Comparison of ENCODE assay signal across 9 mouse cellular contexts in genomic region chr11:32181973-32182868, GRCm38 (mm10). TPM values are rescaled to one million over a fixed set of nuclear protein-coding genes. Genes with fewer than 3 reads are reported as not detected.
A peak's percentile ranks its signal among the peaks of the same experiment; 100 is the strongest.
DNase-seq lines count a peak whose midpoint lies in the region; ATAC-seq and TF ChIP-seq lines count a peak whose summit lies in the region.
"Had no signal": no experiment of that assay in that cellular context is flagged by ENCODE, and none has a peak within 500 bp of the region (broad histone marks: within the 10 kb centered on the region; RNA-seq: fewer than 3 reads in every experiment).

No protein-coding gene starts in this region.

- H3K36me3 ChIP-seq in CH12.LX (replicated peaks in 1 of 2; ENCODE audit: control insufficient read depth in 1 of 2, insufficient read depth in 1 of 2, low read length in 1 of 2) = no peaks in the 10 kb centered on the region
- no peaks in the 10 kb centered on the region for H3K36me3 ChIP-seq in thymus, adult 2 months (ENCODE audit: control insufficient read depth, insufficient read depth, low read length)

- dilution Hi-C loops in CH12.LX (cut with MboI; ENCODE audit: extremely low pct_ligation_motif_present, extremely low pct_unique_long_range_greater_than_20kb, low sequenced_read_pairs) = no loop called here

- H3K9me3 ChIP-seq in CH12.LX (replicated peaks; ENCODE audit: low read length) = peaks cover 8% of the 10 kb centered on the region

- in situ Hi-C loops in CH12.LX (cut with MboI; ENCODE audit: low pct_ligation_motif_present, low pct_unique_long_range_greater_than_20kb, low sequenced_read_pairs) = loop anchor here (10.0 kb wide), 2 partner anchors 53 to 123 kb away; partner anchors contain the start of gene Hbq1a

- TF ChIP-seq RAD21 in CH12.LX (IDR thresholded peaks at IDR 0.05; ENCODE audit: low read depth, low read length) = no peak; the same call in none of the 2 replicates

- H3K4me3 ChIP-seq in CH12.LX (replicated peaks in 1 of 3; ENCODE audit: low read depth in 2 of 3, low read length in 2 of 3, poor library complexity in 1 of 3) = no peak overlapping the region
- no peak overlapping the region for H3K4me3 ChIP-seq in bone marrow macrophage, adult 2 months (ENCODE audit: insufficient read depth, low read length)
- H3K4me3 ChIP-seq in olfactory bulb, adult 2 months (ENCODE audit: insufficient read depth, low read depth, low read length) = no peak overlapping the region
- no peak overlapping the region for H3K4me3 ChIP-seq in thymus, adult 2 months (ENCODE audit: control insufficient read depth, insufficient read depth, low read length)
- H3K4me3 ChIP-seq: erythroblast, embryonic 14.5 days had no signal

- peaks cover 0 to 3% of the 10 kb centered on the region in 2 experiments; a peak in 2 of 4 replicates for H3K4me1 ChIP-seq in CH12.LX (ENCODE audit: control insufficient read depth in 1 of 2, insufficient read depth in 2 of 2)
- H3K4me1 ChIP-seq in bone marrow macrophage, adult 2 months (ENCODE audit: control insufficient read depth, insufficient read depth, low read length) = no peaks in the 10 kb centered on the region
- H3K4me1 ChIP-seq in olfactory bulb, adult 2 months (ENCODE audit: control insufficient read depth, insufficient read depth, low read length) = no peaks in the 10 kb centered on the region
- H3K4me1 ChIP-seq in thymus, adult 2 months (replicated peaks; ENCODE audit: control insufficient read depth, insufficient read depth, low read length) = no peaks in the 10 kb centered on the region

- 40% methylated on average over 25 of the region's 25 CpGs for WGBS in olfactory bulb, adult 2 months
- WGBS in thymus, adult 2 months = 46% methylated on average over 25 of the region's 25 CpGs

- intact Hi-C loops in heart, postnatal 10 days (cut with DNase I) = loop anchor here (1.0 to 5.0 kb wide), 4 partner anchors 56 to 141 kb away; partner anchors contain the start of genes Hbq1a and Hbq1b

- no peak overlapping the region for H3K4me2 ChIP-seq in CH12.LX (ENCODE audit: insufficient read depth, low read depth, poor library complexity, severe bottlenecking)

- no peak for TF ChIP-seq EP300 in CH12.LX (IDR thresholded peaks at IDR 0.05; ENCODE audit: low read length)

- ATAC-seq in erythroid progenitor cell, adult 5-6 weeks (replicated peaks; ENCODE audit: low FRiP score, poor library complexity, severe bottlenecking) = peak; percentile 70; the same call in 1 of the 2 replicates

- peak; percentile 80 for DNase-seq in CH12.LX (ENCODE audit: extremely low read depth)
- peak; percentile 85 to 90 for DNase-seq in heart, postnatal 10 days
- peak; percentile 79 to 91 for DNase-seq in kidney, postnatal 36 days
- peak; percentile 65 to 67 for DNase-seq in lung, adult 18-20 months
- peak; percentile 78 for DNase-seq in thymus, adult 2 months

- no peaks in the 10 kb centered on the region for H3K27me3 ChIP-seq in CH12.LX (replicated peaks)
- no peaks in the 10 kb centered on the region for H3K27me3 ChIP-seq in thymus, adult 2 months (ENCODE audit: control insufficient read depth, insufficient read depth, low read length)

- H3K27ac ChIP-seq in CH12.LX (ENCODE audit: insufficient read depth, low read depth) = no peak overlapping the region
- H3K27ac ChIP-seq in bone marrow macrophage, adult 2 months (ENCODE audit: insufficient read depth, low read depth, low read length) = no peak overlapping the region
- H3K27ac ChIP-seq in olfactory bulb, adult 2 months (ENCODE audit: insufficient read depth, low read depth, low read length) = no peak overlapping the region
- no peak overlapping the region for H3K27ac ChIP-seq in thymus, adult 2 months (ENCODE audit: control insufficient read depth, insufficient read depth, low read length)

- no peaks in the 10 kb centered on the region for H3K79me2 ChIP-seq in CH12.LX (replicated peaks; ENCODE audit: control insufficient read depth, extremely low read depth, insufficient read depth, poor library complexity, severe bottlenecking)

- peak; percentile 95 to 98 for TF ChIP-seq CTCF in CH12.LX (conservative IDR thresholded peaks at IDR 0.05 in 1 of 2, IDR thresholded peaks at IDR 0.05 in 1 of 2; ENCODE audit: low read depth in 2 of 2, low read length in 2 of 2)
- TF ChIP-seq CTCF in bone marrow macrophage, adult 2 months (IDR thresholded peaks at IDR 0.05; ENCODE audit: low read depth, low read length) = peak; percentile 57
- TF ChIP-seq CTCF in olfactory bulb, adult 2 months (IDR thresholded peaks at IDR 0.05; ENCODE audit: insufficient read depth, low read depth, low read length) = peak; percentile 52; the same call in 1 of the 2 replicates
- peak; percentile 53; the same call in 1 of the 2 replicates for TF ChIP-seq CTCF in thymus, adult 2 months (IDR thresholded peaks at IDR 0.05; ENCODE audit: borderline replicate concordance, control insufficient read depth, extremely low read depth, insufficient read depth, low read length, poor library complexity)

- no peak for TF ChIP-seq POLR2A in CH12.LX (IDR thresholded peaks at IDR 0.05; ENCODE audit: low read depth, low read length)
- TF ChIP-seq POLR2A in bone marrow macrophage, adult 2 months (IDR thresholded peaks at IDR 0.05; ENCODE audit: borderline replicate concordance, low read depth, low read length) = no peak
- TF ChIP-seq POLR2A in olfactory bulb, adult 2 months (IDR thresholded peaks at IDR 0.05; ENCODE audit: insufficient read depth, low read depth, low read length) = no peak
- TF ChIP-seq POLR2A in thymus, adult 2 months (IDR thresholded peaks at IDR 0.05; ENCODE audit: control insufficient read depth, extremely low read depth, insufficient read depth, low read length, poor library complexity) = no peak

- no peak overlapping the region for H3K9ac ChIP-seq in CH12.LX (ENCODE audit: insufficient read depth, low read depth)

TF ChIP-seq in CH12.LX, 34 proteins besides CTCF, POLR2A, EP300 and RAD21:
- TF ChIP-seq CHD1 (IDR thresholded peaks at IDR 0.05; ENCODE audit: low read depth, low read length) = no peak
- TF ChIP-seq SMC3 (IDR thresholded peaks at IDR 0.05; ENCODE audit: low read depth, low read length) = peak; percentile 91
- TF ChIP-seq NRF1 (IDR thresholded peaks at IDR 0.05; ENCODE audit: low read depth, low read length) = no peak
- peak; percentile 77 for TF ChIP-seq ZC3H11A (IDR thresholded peaks at IDR 0.05; ENCODE audit: low read depth, low read length)
- TF ChIP-seq MAFK (IDR thresholded peaks at IDR 0.05; ENCODE audit: insufficient replicate concordance, low read length) = no peak

RNA-seq across cellular contexts. Expression of gene Il9r, which starts 17.9 kb away (rescaled TPM):
- 16.8 and 20.0 TPM in 2 replicates for total RNA-seq in CH12.LX (2012; rRNA removed)
- 51.6 and 52.1 TPM in 2 replicates for total RNA-seq in CH12.LX (2014; rRNA removed)
- 45.3 and 47.5 TPM in 2 replicates for polyA plus RNA-seq in CH12.LX (2012; ENCODE audit: insufficient read length, low read depth)
- polyA plus RNA-seq in bone marrow macrophage, adult 2 months (2012; ENCODE audit: insufficient read depth, insufficient read length, missing spikeins) = not detected in 2 replicates
- not detected in 2 replicates for total RNA-seq in erythroid progenitor cell, adult 5-6 weeks (2015; ENCODE audit: low replicate concordance)
- not detected in 2 replicates for total RNA-seq in erythroid progenitor cell, adult 5-6 weeks (2017; ENCODE audit: low replicate concordance)
- total RNA-seq in heart, postnatal 10 days (2021) = under 1 TPM in 1 of 2 experiments, not detected in 1; 0.10 TPM
- polyA plus RNA-seq in olfactory bulb, adult 2 months (2012; ENCODE audit: insufficient read depth, insufficient read length, low replicate concordance, missing spikeins) = not detected in 2 replicates
- polyA plus RNA-seq in thymus, adult 2 months (2012; rRNA removed) = 16.4 and 19.9 TPM in 2 replicates
- polyA plus RNA-seq: erythroblast, embryonic 14.5 days had no signal

RNA-seq across cellular contexts. Expression of gene Snrnp25, which starts 23.0 kb away (rescaled TPM):
- 113 and 123 TPM in 2 replicates for total RNA-seq in CH12.LX (2012; rRNA removed)
- total RNA-seq in CH12.LX (2014; rRNA removed) = 162 and 208 TPM in 2 replicates
- 106 and 131 TPM in 2 replicates for polyA plus RNA-seq in CH12.LX (2012; ENCODE audit: insufficient read length, low read depth)
- polyA plus RNA-seq in bone marrow macrophage, adult 2 months (2012; ENCODE audit: insufficient read depth, insufficient read length, missing spikeins) = 29.6 and 40.2 TPM in 2 replicates
- 52.3 and 53.7 TPM in 2 replicates for total RNA-seq in erythroid progenitor cell, adult 5-6 weeks (2015; ENCODE audit: low replicate concordance)
- 31.8 and 104 TPM in 2 replicates for total RNA-seq in erythroid progenitor cell, adult 5-6 weeks (2017; ENCODE audit: low replicate concordance)
- total RNA-seq in heart, postnatal 10 days (2021) = 10 to 100 TPM; 10.6 to 12.4 TPM
- polyA plus RNA-seq in olfactory bulb, adult 2 months (2012; ENCODE audit: insufficient read depth, insufficient read length, low replicate concordance, missing spikeins) = not detected in 2 replicates
- 56.3 and 66.1 TPM in 2 replicates for polyA plus RNA-seq in thymus, adult 2 months (2012; rRNA removed)

RNA-seq across cellular contexts. Expression of gene Rhbdf1, which starts 39.9 kb away (rescaled TPM):
- 30.1 and 37.6 TPM in 2 replicates for total RNA-seq in CH12.LX (2012; rRNA removed)
- total RNA-seq in CH12.LX (2014; rRNA removed) = 24.7 TPM in 2 replicates
- 27.2 and 34.2 TPM in 2 replicates for polyA plus RNA-seq in CH12.LX (2012; ENCODE audit: insufficient read length, low read depth)
- 3.4 and 4.7 TPM in 2 replicates for polyA plus RNA-seq in bone marrow macrophage, adult 2 months (2012; ENCODE audit: insufficient read depth, insufficient read length, missing spikeins)
- not detected in 2 replicates for total RNA-seq in erythroid progenitor cell, adult 5-6 weeks (2015; ENCODE audit: low replicate concordance)
- total RNA-seq in erythroid progenitor cell, adult 5-6 weeks (2017; ENCODE audit: low replicate concordance) = 2.3 and 5.0 TPM in 2 replicates
- total RNA-seq in heart, postnatal 10 days (2021) = 10 to 100 TPM; 30.5 to 31.1 TPM
- not detected in 2 replicates for polyA plus RNA-seq in olfactory bulb, adult 2 months (2012; ENCODE audit: insufficient read depth, insufficient read length, low replicate concordance, missing spikeins)
- 29.9 and 44.9 TPM in 2 replicates for polyA plus RNA-seq in thymus, adult 2 months (2012; rRNA removed)

RNA-seq across cellular contexts. Expression of gene Mpg, which starts 44.1 kb away (rescaled TPM):
- 40.3 and 41.9 TPM in 2 replicates for total RNA-seq in CH12.LX (2012; rRNA removed)
- total RNA-seq in CH12.LX (2014; rRNA removed) = 36.2 and 39.1 TPM in 2 replicates
- polyA plus RNA-seq in CH12.LX (2012; ENCODE audit: insufficient read length, low read depth) = 39.6 and 41.5 TPM in 2 replicates
- 13.8 and 15.3 TPM in 2 replicates for polyA plus RNA-seq in bone marrow macrophage, adult 2 months (2012; ENCODE audit: insufficient read depth, insufficient read length, missing spikeins)
- 13.0 and 14.1 TPM in 2 replicates for total RNA-seq in erythroid progenitor cell, adult 5-6 weeks (2015; ENCODE audit: low replicate concordance)
- total RNA-seq in erythroid progenitor cell, adult 5-6 weeks (2017; ENCODE audit: low replicate concordance) = 18.7 and 23.9 TPM in 2 replicates
- total RNA-seq in heart, postnatal 10 days (2021) = 10 to 100 TPM in 1 of 2 experiments, 1 to 10 TPM in 1; 9.8 to 10.3 TPM
- not detected in 2 replicates for polyA plus RNA-seq in olfactory bulb, adult 2 months (2012; ENCODE audit: insufficient read depth, insufficient read length, low replicate concordance, missing spikeins)
- 21.0 and 25.5 TPM in 2 replicates for polyA plus RNA-seq in thymus, adult 2 months (2012; rRNA removed)

Comparison
In these comparisons a context has a peak if more than half of its experiments do, and no peak if none do; other contexts are left out.
1. RNA of gene Il9r, which starts 17.9 kb away (polyA plus RNA-seq): 45.3 to 47.5 TPM in CH12.LX and 16.4 to 19.9 TPM in thymus, adult 2 months; not detected in bone marrow macrophage, adult 2 months and not detected in olfactory bulb, adult 2 months; every median in the first group is over 10 times any median in the second.
2. RNA of gene Snrnp25, which starts 23.0 kb away (polyA plus RNA-seq): 106 to 131 TPM in CH12.LX, 56.3 to 66.1 TPM in thymus, adult 2 months and 29.6 to 40.2 TPM in bone marrow macrophage, adult 2 months; not detected in olfactory bulb, adult 2 months; every median in the first group is over 10 times any median in the second.
3. Peak in every context shown above with its lines, with median percentiles within 50 percentile points of each other: DNase-seq and CTCF ChIP-seq.